Mouse (Mus musculus) neural tube, embryonic 14.5 days (tissue): ENCODE measurements around the gene Fbxo47. TPM values are rescaled to one million over a fixed set of nuclear protein-coding genes. Genes with fewer than 3 reads are reported as not detected.

ENCODE experiments used
- ATAC-seq: fragments of 200-750 bp; cut with Nextera tagmentation; 2 replicates; pipeline ENCODE4 v1.8.0; 2017; ENCODE audit warnings: low read depth, mild to moderate bottlenecking, moderate TSS enrichment, moderate library complexity
- H3K27ac ChIP-seq: fragments of 300-500 bp; sonication (generic); 2 replicates; pipeline ENCODE4 v1.5.1; 2014; ENCODE audit warnings: low read depth, mild to moderate bottlenecking, control low read depth, low read length, moderate library complexity, mixed read lengths
- H3K27me3 ChIP-seq: fragments of 300-500 bp; sonication (generic); 2 replicates; pipeline ENCODE4 v1.6.1; 2014; ENCODE audit warnings: low read length; ENCODE audit not compliant: control insufficient read depth, insufficient read depth
- H3K36me3 ChIP-seq: fragments of 300-500 bp; sonication (generic); 2 replicates; pipeline ENCODE4 v1.6.1; 2014; ENCODE audit warnings: low read length, mixed read lengths; ENCODE audit not compliant: control insufficient read depth, insufficient read depth
- H3K4me1 ChIP-seq: fragments of 300-500 bp; sonication (generic); 2 replicates; pipeline ENCODE4 v1.6.1; 2014; ENCODE audit warnings: low read length; ENCODE audit not compliant: control insufficient read depth, insufficient read depth
- H3K4me2 ChIP-seq: fragments of 300-500 bp; sonication (generic); 2 replicates; pipeline ENCODE4 v1.6.1; 2014; ENCODE audit warnings: mild to moderate bottlenecking, low read depth, low read length, control low read depth
- H3K4me3 ChIP-seq: fragments of 300-500 bp; sonication (generic); 2 replicates; pipeline ENCODE4 v1.5.1; 2014; ENCODE audit warnings: low read depth, low read length, control low read depth, mixed read lengths
- H3K9ac ChIP-seq: fragments of 300-500 bp; sonication (generic); replicated peaks from 2 replicates; pipeline ENCODE4 v1.6.1; 2014; ENCODE audit warnings: low read depth, mild to moderate bottlenecking, control low read depth, low read length, mixed read lengths
- H3K9me3 ChIP-seq: fragments of 300-500 bp; sonication (generic); 2 replicates; pipeline ENCODE4 v1.6.1; 2016; ENCODE audit warnings: low read length; ENCODE audit not compliant: control insufficient read depth
- WGBS: fragments of 180-500 bp; shearing (Covaris S2); extraction: QIAGEN DNeasy Blood & Tissue Kit; methylation state at CpG from one replicate; pipeline ENCODE4 v1.1.7; 2014; 5-methylcytosine and 5-hydroxymethylcytosine counted together
- polyA plus RNA-seq: library from polyadenylated mRNA; unstranded; fragments of >200 nt; fragmentation: Nextera tagmentation; extraction: Ambion mirVana; gene quantifications from 2 replicates; pipeline ENCODE4 v1.2.1, GENCODE M21; 2014

Gene Fbxo47
- polyA plus RNA-seq, 1 experiment from 2014 or later: 0.63 TPM

DNA sequence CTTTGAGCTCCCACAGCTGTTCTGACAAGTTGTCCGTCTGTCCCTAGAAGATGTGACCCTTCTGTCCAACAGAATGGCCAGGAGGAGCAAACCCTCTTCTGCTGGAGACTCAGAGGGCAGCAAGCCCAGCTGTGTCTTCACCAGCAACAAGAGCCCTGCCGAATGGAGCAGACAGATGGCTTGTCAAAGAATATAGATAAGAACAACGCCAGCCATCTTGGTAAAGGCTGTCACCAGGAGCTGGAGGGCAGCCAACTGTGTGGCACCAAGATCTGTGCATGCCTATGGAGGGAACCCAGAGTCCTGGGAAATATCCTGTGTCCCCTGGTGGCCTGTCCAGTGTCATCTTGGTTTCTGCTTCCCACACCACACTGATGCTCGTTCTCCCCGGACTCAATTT, 24.0 kb upstream of the Fbxo47 start:
- no peak overlapping the region for H3K27ac ChIP-seq
- H3K4me2 ChIP-seq: no peak overlapping the region
- no peaks in the 10 kb centered on the region for H3K4me1 ChIP-seq
- H3K27me3 ChIP-seq: no peaks in the 10 kb centered on the region
- no peaks in the 10 kb centered on the region for H3K36me3 ChIP-seq
- H3K9me3 ChIP-seq: no peaks in the 10 kb centered on the region
- H3K4me3 ChIP-seq: no peak overlapping the region
- 89% methylated on average over 5 of the region's 5 CpGs for whole genome bisulfite sequencing
- no peak for ATAC-seq
- no peak overlapping the region for H3K9ac ChIP-seq

DNA sequence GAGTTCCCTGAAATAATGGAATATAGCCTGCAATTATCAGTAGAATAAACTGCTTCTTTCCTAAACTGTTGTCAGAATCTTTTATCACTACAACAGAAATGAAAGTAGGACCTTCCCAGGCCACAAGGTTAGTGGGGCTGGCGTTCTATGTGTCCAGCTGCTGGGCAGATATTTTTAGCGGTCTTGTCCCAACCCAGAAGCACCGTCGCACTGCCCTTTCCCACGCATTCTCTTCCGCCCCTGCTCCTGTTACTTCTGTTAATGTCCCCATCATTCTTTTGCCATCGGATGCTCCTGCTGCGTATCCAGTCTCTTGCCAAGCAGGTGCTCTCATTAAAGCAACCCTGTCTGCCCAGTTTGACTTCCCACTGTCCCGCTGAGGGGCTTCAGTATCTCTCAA, 23.0 kb upstream of the Fbxo47 start:
- Histone ChIP-seq H3K9ac (no peak overlapping the region), H3K9me3 (no peaks in the 10 kb centered on the region), H3K27me3 (no peaks in the 10 kb centered on the region), H3K4me2 (no peak overlapping the region), H3K36me3 (no peaks in the 10 kb centered on the region), H3K4me3 (no peak overlapping the region), H3K4me1 (no peaks in the 10 kb centered on the region), H3K27ac (no peak overlapping the region)
- no peak for ATAC-seq
- WGBS: 91% methylated on average over 9 of the region's 9 CpGs

DNA sequence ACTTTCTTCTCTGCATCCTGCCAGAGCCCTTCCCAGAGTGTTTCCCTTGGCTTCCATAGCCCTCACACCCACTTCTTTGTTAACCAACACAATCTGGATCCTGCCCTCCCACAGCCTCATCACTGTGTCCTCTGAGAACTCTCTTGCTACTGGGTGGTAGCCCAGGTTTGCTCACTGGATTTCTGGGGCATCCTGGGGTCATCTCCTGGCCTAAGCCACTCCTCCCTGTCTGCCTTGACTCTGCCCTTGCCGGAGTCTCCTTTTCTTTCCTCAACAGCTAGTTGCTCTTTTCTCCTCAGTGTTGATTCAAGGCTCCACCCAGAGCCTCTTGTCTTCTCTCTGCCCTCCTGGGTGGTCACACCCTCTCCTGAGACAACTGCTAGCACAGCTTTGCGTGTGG, 22.0 kb upstream of the Fbxo47 start:
- no peaks in the 10 kb centered on the region for H3K36me3 ChIP-seq
- no peak overlapping the region for H3K4me2 ChIP-seq
- WGBS: 71% methylated on average over 2 of the region's 2 CpGs
- ATAC-seq: no peak
- H3K27ac ChIP-seq: no peak overlapping the region
- H3K27me3 ChIP-seq: no peaks in the 10 kb centered on the region
- no peaks in the 10 kb centered on the region for H3K9me3 ChIP-seq
- H3K9ac ChIP-seq: no peak overlapping the region
- H3K4me1 ChIP-seq: no peaks in the 10 kb centered on the region
- no peak overlapping the region for H3K4me3 ChIP-seq

DNA sequence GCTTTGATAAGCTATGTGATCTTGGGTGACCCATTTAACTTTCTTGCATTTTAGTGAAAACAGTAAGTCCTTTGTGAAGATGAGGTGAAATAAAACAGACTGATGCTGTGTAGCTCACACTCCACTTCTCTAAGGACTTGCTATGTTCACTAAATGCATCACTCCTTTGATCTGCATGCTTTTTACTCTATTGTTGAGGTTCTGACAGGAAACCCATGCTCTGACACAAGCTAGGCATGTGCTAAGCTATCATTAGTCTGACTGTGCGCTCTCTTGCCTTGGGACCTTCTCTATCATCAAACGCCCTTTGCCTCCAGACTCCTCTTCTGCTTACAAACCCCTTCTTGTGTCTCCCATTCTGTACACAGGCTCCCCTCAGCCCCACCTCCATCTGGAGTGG, 21.6 kb upstream of the Fbxo47 start:
- Histone ChIP-seq H3K27ac (no peak overlapping the region), H3K27me3 (no peaks in the 10 kb centered on the region), H3K9me3 (no peaks in the 10 kb centered on the region), H3K4me3 (no peak overlapping the region), H3K36me3 (no peaks in the 10 kb centered on the region), H3K9ac (no peak overlapping the region), H3K4me1 (no peaks in the 10 kb centered on the region), H3K4me2 (no peak overlapping the region)
- WGBS: 94% methylated on average over 2 of the region's 2 CpGs
- ATAC-seq: no peak

DNA sequence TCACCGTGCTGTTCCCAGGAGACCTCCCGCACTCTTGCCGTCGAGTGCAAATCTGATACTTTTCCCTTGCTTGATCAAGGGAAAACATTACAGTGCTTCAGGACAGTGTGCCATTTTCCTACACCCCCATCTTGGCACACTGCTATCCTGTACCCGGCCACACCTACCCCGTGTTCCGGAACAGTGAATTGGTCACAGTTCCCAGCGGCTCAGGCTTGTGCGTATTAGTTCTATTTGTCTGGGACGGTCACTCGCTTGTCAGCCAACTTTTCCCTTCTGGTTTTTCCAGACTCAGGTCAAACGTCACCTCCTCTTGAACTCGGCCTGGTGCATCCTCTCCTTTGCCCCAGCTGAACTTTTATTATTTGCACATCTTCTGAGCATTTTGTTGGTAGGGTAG, 20.8 kb upstream of the Fbxo47 start:
- WGBS: 90% methylated on average over 13 of the region's 13 CpGs
- H3K36me3 ChIP-seq: no peaks in the 10 kb centered on the region
- H3K4me3 ChIP-seq: no peak overlapping the region
- H3K27ac ChIP-seq: no peak overlapping the region
- H3K27me3 ChIP-seq: no peaks in the 10 kb centered on the region
- no peak overlapping the region for H3K9ac ChIP-seq
- no peak for ATAC-seq
- no peak overlapping the region for H3K4me2 ChIP-seq
- no peaks in the 10 kb centered on the region for H3K4me1 ChIP-seq
- no peaks in the 10 kb centered on the region for H3K9me3 ChIP-seq

DNA sequence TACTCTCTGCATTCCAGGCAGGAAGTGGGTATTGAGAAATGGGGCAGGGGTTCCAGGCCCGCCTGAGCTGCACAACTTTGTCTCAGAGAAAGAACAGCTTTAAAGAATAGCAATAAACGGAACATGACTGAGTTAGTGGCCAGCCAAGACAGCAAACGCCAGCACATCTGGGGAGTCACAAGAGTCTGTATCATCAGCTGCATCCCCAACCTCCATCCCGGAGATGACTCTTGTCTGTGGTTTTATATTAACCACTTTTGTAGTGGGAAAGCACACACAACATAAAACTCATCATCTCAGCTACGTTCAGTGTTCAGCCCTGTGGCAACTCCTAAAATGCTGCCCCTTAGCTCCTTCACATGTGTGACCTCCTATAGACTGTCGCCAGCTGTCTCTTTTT, 17.9 kb upstream of the Fbxo47 start:
- no peak for ATAC-seq
- Histone ChIP-seq H3K9me3 (no peaks in the 10 kb centered on the region), H3K4me1 (no peaks in the 10 kb centered on the region), H3K9ac (no peak overlapping the region), H3K4me3 (no peak overlapping the region), H3K36me3 (no peaks in the 10 kb centered on the region), H3K4me2 (no peak overlapping the region), H3K27me3 (no peaks in the 10 kb centered on the region), H3K27ac (no peak overlapping the region)
- 85% methylated on average over 6 of the region's 6 CpGs for WGBS

DNA sequence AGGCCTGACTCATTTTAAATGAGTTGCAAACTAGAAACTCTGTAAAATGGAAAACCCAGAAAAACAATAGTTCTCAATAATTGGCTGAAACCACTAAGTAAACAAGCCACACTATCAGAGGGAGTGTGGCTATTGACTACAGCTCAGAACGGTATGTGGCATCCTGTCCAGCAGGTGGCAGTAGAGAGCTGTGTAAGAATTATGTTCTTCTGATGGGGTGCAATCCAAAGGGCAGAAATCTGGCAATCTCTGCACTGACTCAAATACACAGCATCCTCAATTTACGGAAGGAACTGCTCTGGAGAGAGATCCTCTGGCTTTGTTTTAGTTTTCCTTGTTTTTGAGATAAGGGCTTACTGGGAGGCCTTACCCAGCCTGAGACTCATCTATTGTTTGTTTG, 15.9 kb upstream of the Fbxo47 start:
- Histone ChIP-seq H3K9me3 (no peaks in the 10 kb centered on the region), H3K27ac (no peak overlapping the region), H3K4me1 (no peaks in the 10 kb centered on the region), H3K36me3 (no peaks in the 10 kb centered on the region), H3K9ac (no peak overlapping the region), H3K4me2 (no peak overlapping the region), H3K27me3 (no peaks in the 10 kb centered on the region), H3K4me3 (no peak overlapping the region)
- 0% methylated on average over 2 of the region's 2 CpGs for WGBS
- no peak for ATAC-seq

DNA sequence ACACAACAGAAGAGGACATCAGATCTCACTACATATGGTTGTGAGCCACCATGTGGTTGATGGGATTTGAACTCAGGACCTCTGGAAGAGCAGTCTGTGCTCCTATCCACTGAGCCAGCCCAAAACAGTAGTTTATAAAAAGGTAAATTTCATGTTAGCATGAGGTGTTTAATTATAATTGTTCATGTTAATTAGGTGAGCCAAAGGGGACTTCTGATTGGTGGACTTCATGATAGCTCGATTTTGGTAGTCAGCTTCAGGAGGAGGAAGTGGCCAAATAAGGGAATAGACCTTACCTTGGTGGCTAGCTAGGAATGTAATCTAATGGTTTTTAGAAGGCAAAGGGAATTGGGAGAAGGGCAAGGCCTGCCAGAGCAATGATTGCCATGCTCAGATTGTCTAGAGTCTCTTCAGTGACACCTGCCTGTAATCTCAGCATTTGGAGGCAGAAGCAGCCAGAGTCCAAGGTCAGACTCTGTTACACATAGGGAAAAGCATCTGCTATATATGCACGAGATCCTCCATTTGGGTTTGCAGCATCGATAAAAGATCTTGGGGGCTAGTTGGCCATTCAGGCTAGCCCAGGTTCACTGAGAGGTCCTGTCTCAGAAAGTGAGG, 13.7 kb upstream of the Fbxo47 start:
- Histone ChIP-seq H3K27me3 (no peaks in the 10 kb centered on the region), H3K27ac (no peak overlapping the region), H3K9ac (0 out of 2 replicates have a peak overlapping the region, but pooled peaks have one; percentile 21), H3K4me2 (no peak overlapping the region), H3K4me3 (no peak overlapping the region), H3K4me1 (no peaks in the 10 kb centered on the region), H3K36me3 (no peaks in the 10 kb centered on the region), H3K9me3 (no peaks in the 10 kb centered on the region)
- 82% methylated on average over 3 of the region's 3 CpGs for WGBS
- ATAC-seq: no peak

DNA sequence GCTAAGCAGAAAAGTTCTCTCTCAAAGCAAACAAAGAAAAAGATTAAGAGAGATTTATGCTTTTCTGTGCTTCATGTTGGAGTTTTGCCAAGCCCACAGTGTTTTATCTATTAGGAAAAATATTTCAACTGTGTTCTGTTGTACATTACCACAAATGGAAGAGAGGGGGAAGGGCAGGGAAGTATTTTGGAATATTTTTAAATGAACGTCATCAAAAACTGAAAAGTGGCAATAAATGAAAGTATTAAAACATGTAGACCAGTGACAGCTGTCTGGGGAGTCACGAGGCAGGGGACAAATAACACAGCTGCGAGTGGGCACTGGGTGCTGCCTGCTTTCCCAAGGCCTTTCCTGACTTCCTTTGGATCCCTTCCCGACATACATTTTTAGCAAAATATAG, 12.7 kb upstream of the Fbxo47 start:
- no peaks in the 10 kb centered on the region for H3K9me3 ChIP-seq
- no peak overlapping the region for H3K4me2 ChIP-seq
- no peaks in the 10 kb centered on the region for H3K4me1 ChIP-seq
- no peak overlapping the region for H3K27ac ChIP-seq
- H3K36me3 ChIP-seq: no peaks in the 10 kb centered on the region
- no peak for ATAC-seq
- H3K27me3 ChIP-seq: no peaks in the 10 kb centered on the region
- H3K9ac ChIP-seq: no peak overlapping the region
- 75% methylated on average over 4 of the region's 4 CpGs for WGBS
- no peak overlapping the region for H3K4me3 ChIP-seq
